In the genomic region with DNA sequence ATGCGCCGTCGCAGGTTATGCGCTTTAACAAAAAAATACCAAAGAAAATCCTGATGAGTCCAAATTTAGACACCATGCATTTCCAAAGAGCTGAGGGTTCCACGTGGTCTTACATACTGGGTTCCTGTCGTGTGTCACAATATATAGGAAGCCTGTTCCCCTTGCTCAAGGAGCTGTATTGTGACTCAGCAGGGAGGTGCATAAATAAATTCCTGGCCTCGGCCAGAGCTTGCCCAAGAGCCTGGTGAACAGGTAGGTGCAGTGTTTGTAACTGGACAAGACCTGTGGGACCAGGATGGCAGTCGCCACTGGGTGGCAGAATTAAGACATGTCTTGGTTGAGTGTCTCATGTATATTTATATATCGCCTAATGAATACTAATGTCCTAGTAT, we compare ENCODE assay signal across 8 mouse cellular contexts. TPM values are rescaled to one million over a fixed set of nuclear protein-coding genes. Genes with fewer than 3 reads are reported as not detected.
DNase-seq lines count a peak whose midpoint lies in the region; ATAC-seq lines count a peak whose summit lies in the region.

No protein-coding gene starts in this region.

- H3K4me3 ChIP-seq in brown adipose tissue, adult 24 weeks (ENCODE audit: insufficient read depth, low read depth, low read length), result peak overlapping the region; percentile 91
- H3K4me3 ChIP-seq in heart, embryonic 13.5 days, result peak overlapping the region; percentile 76
- peak overlapping the region; percentile 93 for H3K4me3 ChIP-seq in liver, embryonic 11.5 days (ENCODE audit: low read depth, low read length)
- H3K4me3 ChIP-seq in stomach, embryonic 14.5 days (ENCODE audit: low read depth, low read length), result peak overlapping the region; percentile 79

- H3K9ac ChIP-seq in heart, embryonic 13.5 days, result peak overlapping the region; percentile 83
- peak overlapping the region; percentile 82 for H3K9ac ChIP-seq in liver, embryonic 11.5 days (ENCODE audit: low read depth, low read length)
- H3K9ac ChIP-seq in stomach, embryonic 14.5 days (replicated peaks; ENCODE audit: low read depth, low read length), result no peak overlapping the region; the same call in 1 of the 2 replicates

- no peaks in the 10 kb centered on the region for H3K27me3 ChIP-seq in heart, embryonic 13.5 days (replicated peaks)
- H3K27me3 ChIP-seq in liver, embryonic 11.5 days (replicated peaks; ENCODE audit: control insufficient read depth, insufficient read depth, low read length), result no peaks in the 10 kb centered on the region
- no peaks in the 10 kb centered on the region for H3K27me3 ChIP-seq in stomach, embryonic 14.5 days (ENCODE audit: control insufficient read depth, insufficient read depth, low read length)

- ATAC-seq in CD4-positive, CD25-positive, alpha-beta regulatory T cell, adult 4 months, result peak; percentile 31
- ATAC-seq in heart, embryonic 13.5 days (ENCODE audit: extremely low read depth, insufficient number of reproducible peaks, low FRiP score, low TSS enrichment), result peak; percentile 33
- peak; percentile 44 for ATAC-seq in liver, embryonic 11.5 days (replicated peaks; ENCODE audit: low FRiP score)
- ATAC-seq in monocyte, adult 5-6 weeks (replicated peaks; ENCODE audit: insufficient number of reproducible peaks, low FRiP score, low TSS enrichment, poor library complexity, severe bottlenecking), result peak; percentile 64
- ATAC-seq in stomach, embryonic 14.5 days (ENCODE audit: insufficient number of reproducible peaks, insufficient read depth, low FRiP score, low read depth), result peak; percentile 72

- 12% methylated on average over 9 of the region's 9 CpGs for WGBS in heart, embryonic 13.5 days
- WGBS in liver, embryonic 11.5 days, result 12% methylated on average over 9 of the region's 9 CpGs
- WGBS in stomach, embryonic 14.5 days, result 13% methylated on average over 9 of the region's 9 CpGs

- H3K36me3 ChIP-seq in heart, embryonic 13.5 days, result no peaks in the 10 kb centered on the region
- H3K36me3 ChIP-seq in liver, embryonic 11.5 days (ENCODE audit: control insufficient read depth, insufficient read depth, low read length), result no peaks in the 10 kb centered on the region
- H3K36me3 ChIP-seq in stomach, embryonic 14.5 days (ENCODE audit: control insufficient read depth, insufficient read depth, low read length), result no peaks in the 10 kb centered on the region

- H3K9me3 ChIP-seq in heart, embryonic 13.5 days, result no peaks in the 10 kb centered on the region
- H3K9me3 ChIP-seq in liver, embryonic 11.5 days (ENCODE audit: control insufficient read depth, low read length), result no peaks in the 10 kb centered on the region
- H3K9me3 ChIP-seq in stomach, embryonic 14.5 days (ENCODE audit: control insufficient read depth, low read depth, low read length), result no peaks in the 10 kb centered on the region

- peak; percentile 20 for DNase-seq in fibroblast of lung, adult 2 months (ENCODE audit: low read depth)
- peak; percentile 79 for DNase-seq in kidney, postnatal 10 days
- peak; percentile 60 for DNase-seq in liver, embryonic 11.5 days (ENCODE audit: low spot score)

- no peaks in the 10 kb centered on the region for H3K4me1 ChIP-seq in brown adipose tissue, adult 24 weeks (ENCODE audit: control insufficient read depth, insufficient read depth, insufficient read length, low read length)
- H3K4me1 ChIP-seq in heart, embryonic 13.5 days, result peaks cover 25% of the 10 kb centered on the region
- peaks cover 13% of the 10 kb centered on the region for H3K4me1 ChIP-seq in liver, embryonic 11.5 days (replicated peaks; ENCODE audit: control insufficient read depth, insufficient read depth, low read length)
- no peaks in the 10 kb centered on the region for H3K4me1 ChIP-seq in stomach, embryonic 14.5 days (ENCODE audit: control insufficient read depth, insufficient read depth, low read length)

- H3K4me2 ChIP-seq in heart, embryonic 13.5 days, result peak overlapping the region; percentile 94
- peak overlapping the region; percentile 85 for H3K4me2 ChIP-seq in liver, embryonic 11.5 days
- peak overlapping the region; percentile 88 for H3K4me2 ChIP-seq in stomach, embryonic 14.5 days (replicated peaks; ENCODE audit: low read depth, low read length)

- H3K27ac ChIP-seq in brown adipose tissue, adult 24 weeks (replicated peaks; ENCODE audit: low read depth, low read length), result no peak overlapping the region
- H3K27ac ChIP-seq in heart, embryonic 13.5 days (replicated peaks), result peak overlapping the region; percentile 83
- peak overlapping the region; percentile 97 for H3K27ac ChIP-seq in liver, embryonic 11.5 days (ENCODE audit: low read depth, low read length)
- peak overlapping the region; percentile 78 for H3K27ac ChIP-seq in stomach, embryonic 14.5 days (ENCODE audit: low read length)

RNA-seq across cellular contexts. Expression of a gene that starts 0.6 kb away (rescaled TPM):
- 10 to 100 TPM; 19.0 to 22.3 TPM for polyA plus RNA-seq in CD4-positive, CD25-positive, alpha-beta regulatory T cell, adult 4 months (2017; shearing (Covaris generic))
- polyA plus RNA-seq in brown adipose tissue, adult 24 weeks (2012; ENCODE audit: insufficient read depth, insufficient read length, missing spikeins), result 16.3 and 22.0 TPM in 2 replicates
- 19.6 and 21.2 TPM in 2 replicates for polyA plus RNA-seq in heart, embryonic 13.5 days (2015; fragmentation: Nextera tagmentation; extraction: Ambion mirVana)
- 42.9 and 43.8 TPM in 2 replicates for polyA plus RNA-seq in liver, embryonic 11.5 days (2014; fragmentation: Nextera tagmentation; extraction: Ambion mirVana)
- total RNA-seq in monocyte, adult 5-6 weeks (2017), result 45.9 to 82.4 TPM (median 55.4 TPM) in 3 replicates
- polyA plus RNA-seq in stomach, embryonic 14.5 days (2014; fragmentation: Nextera tagmentation; extraction: Ambion mirVana), result 25.4 and 28.0 TPM in 2 replicates

RNA-seq across cellular contexts. Expression of a gene that starts 9.3 kb away (rescaled TPM):
- 1 to 10 TPM; 7.4 to 9.5 TPM for polyA plus RNA-seq in CD4-positive, CD25-positive, alpha-beta regulatory T cell, adult 4 months (2017; shearing (Covaris generic))
- 4.9 and 6.2 TPM in 2 replicates for polyA plus RNA-seq in brown adipose tissue, adult 24 weeks (2012; ENCODE audit: insufficient read depth, insufficient read length, missing spikeins)
- polyA plus RNA-seq in heart, embryonic 13.5 days (2015; fragmentation: Nextera tagmentation; extraction: Ambion mirVana), result 10.6 and 11.6 TPM in 2 replicates
- 14.1 and 17.1 TPM in 2 replicates for polyA plus RNA-seq in liver, embryonic 11.5 days (2014; fragmentation: Nextera tagmentation; extraction: Ambion mirVana)
- 5.9 to 8.8 TPM (median 6.8 TPM) in 3 replicates for total RNA-seq in monocyte, adult 5-6 weeks (2017)
- polyA plus RNA-seq in stomach, embryonic 14.5 days (2014; fragmentation: Nextera tagmentation; extraction: Ambion mirVana), result 29.0 and 32.3 TPM in 2 replicates

Comparison
In these comparisons a context has a peak if more than half of its experiments do, and no peak if none do; other contexts are left out.
1. DNase-seq: peak in every context shown above with its lines; median percentile 79 in kidney, postnatal 10 days; 60 in liver, embryonic 11.5 days; 20 in fibroblast of lung, adult 2 months.